Mouse (Mus musculus) stomach, postnatal 0 days (tissue): ENCODE data around the gene Esrp2. TPM values are rescaled to one million over a fixed set of nuclear protein-coding genes. Genes with fewer than 3 reads are reported as not detected.

Experiments
- ATAC-seq: fragments of 200-750 bp; cut with Nextera tagmentation; 2 replicates; pipeline ENCODE4 v1.8.0; 2017; ENCODE audit not compliant: low FRiP score, low TSS enrichment
- DNase-seq: peaks from one replicate; pipeline ENCODE4 v3.0.0-alpha.2; 2016; ENCODE audit warnings: low spot score
- H3K27ac ChIP-seq: fragments of 300-500 bp; sonication (generic); replicated peaks from 2 replicates; pipeline ENCODE4 v1.5.1; 2014; ENCODE audit warnings: mild to moderate bottlenecking, control low read depth
- H3K27me3 ChIP-seq: fragments of 300-500 bp; sonication (generic); 2 replicates; pipeline ENCODE4 v1.6.1; 2014; ENCODE audit warnings: low read length; ENCODE audit not compliant: control insufficient read depth, insufficient read depth
- H3K36me3 ChIP-seq: fragments of 300-500 bp; sonication (generic); 2 replicates; pipeline ENCODE4 v1.6.1; 2014; ENCODE audit warnings: low read length, mixed read lengths; ENCODE audit not compliant: control insufficient read depth, insufficient read depth
- H3K4me1 ChIP-seq: fragments of 300-500 bp; sonication (generic); replicated peaks from 2 replicates; pipeline ENCODE4 v1.6.1; 2014; ENCODE audit warnings: antibody characterized with exemption; ENCODE audit not compliant: control insufficient read depth, insufficient read depth
- H3K4me2 ChIP-seq: fragments of 300-500 bp; sonication (generic); replicated peaks from 2 replicates; pipeline ENCODE4 v1.6.1; 2014; ENCODE audit warnings: low read depth, mild to moderate bottlenecking, control low read depth, moderate library complexity
- H3K4me3 ChIP-seq: fragments of 300-500 bp; sonication (generic); 2 replicates; pipeline ENCODE4 v1.5.1; 2014; ENCODE audit warnings: low read depth, low read length, control low read depth
- H3K9ac ChIP-seq: fragments of 300-500 bp; sonication (generic); 2 replicates; pipeline ENCODE4 v1.6.1; 2014; ENCODE audit warnings: mild to moderate bottlenecking, low read length, control low read depth, mixed read lengths
- H3K9me3 ChIP-seq: fragments of 300-500 bp; sonication (generic); 2 replicates; pipeline ENCODE4 v1.6.1; 2016; ENCODE audit warnings: low read length; ENCODE audit not compliant: control insufficient read depth
- CTCF ChIP-seq: IDR thresholded peaks from 2 replicates; pipeline ENCODE4 v1.5.1; 2016; ENCODE audit warnings: antibody characterized with exemption, low read depth, mild to moderate bottlenecking, moderate library complexity
- EP300 ChIP-seq: optimal IDR thresholded peaks from 2 replicates; pipeline ENCODE3; 2016; ENCODE audit warnings: antibody characterized with exemption
- WGBS: fragments of 180-500 bp; shearing (Covaris S2); extraction: QIAGEN DNeasy Blood & Tissue Kit; methylation state at CpG from one replicate; pipeline ENCODE4 v1.1.7; 2014; 5-methylcytosine and 5-hydroxymethylcytosine counted together
- polyA plus RNA-seq: library from polyadenylated mRNA; unstranded; fragments of >200 nt; fragmentation: Nextera tagmentation; extraction: Ambion mirVana; gene quantifications from 2 replicates; pipeline ENCODE4 v1.2.1, GENCODE M21; 2015

Gene Esrp2
- polyA plus RNA-seq, 1 experiment from 2014 or later, result 38.9 TPM

- TF ChIP-seq CTCF (no peak), EP300 (no peak)
- ATAC-seq (peak; percentile 35), DNase-seq (peak; percentile 83)
- no peaks in the 10 kb centered on the region for H3K9me3 ChIP-seq
- H3K27ac ChIP-seq, result peak overlapping the region; percentile 95
- peak overlapping the region; percentile 81 for H3K9ac ChIP-seq
- peak overlapping the region; percentile 62 for H3K4me3 ChIP-seq
- 13% methylated on average over 19 of the region's 19 CpGs for WGBS
- peaks cover 10% of the 10 kb centered on the region for H3K36me3 ChIP-seq
- peak overlapping the region; percentile 78 for H3K4me2 ChIP-seq
- H3K27me3 ChIP-seq, result peaks cover 2% of the 10 kb centered on the region; the same call in 1 of the 2 replicates
- H3K4me1 ChIP-seq, result no peaks in the 10 kb centered on the region
Observed at GRCm38 (mm10) chr8:106135672-106136071, 1.1 kb downstream of the Esrp2 start.

GRCm38 (mm10) chr8:106134751-106135571 is 1.8 kb downstream of the Esrp2 start:
- DNase-seq (peak; percentile 98), ATAC-seq (peak; percentile 87)
- H3K9me3 ChIP-seq, result no peaks in the 10 kb centered on the region
- peak; percentile 95 for TF ChIP-seq EP300
- 0 out of 2 replicates have a peak, but pooled peaks have one; percentile 4 for TF ChIP-seq CTCF
- peaks cover 13% of the 10 kb centered on the region for H3K36me3 ChIP-seq
- H3K27me3 ChIP-seq, result peaks cover 2% of the 10 kb centered on the region; the same call in 1 of the 2 replicates
- no peaks in the 10 kb centered on the region for H3K4me1 ChIP-seq
- H3K9ac ChIP-seq, result peak overlapping the region; percentile 81
- 19% methylated on average over 14 of the region's 14 CpGs for WGBS
- H3K4me3 ChIP-seq, result peak overlapping the region; percentile 62
- H3K4me2 ChIP-seq, result peak overlapping the region; percentile 78
- peak overlapping the region; percentile 95 for H3K27ac ChIP-seq

GRCm38 (mm10) chr8:106133946-106134345 is 2.8 kb downstream of the Esrp2 start:
- Histone ChIP-seq H3K9ac (no peak overlapping the region), H3K4me1 (no peaks in the 10 kb centered on the region), H3K4me2 (peak overlapping the region; percentile 45), H3K27ac (peak overlapping the region; percentile 95; the same call in 1 of the 2 replicates), H3K9me3 (no peaks in the 10 kb centered on the region), H3K4me3 (no peak overlapping the region), H3K36me3 (peaks cover 15% of the 10 kb centered on the region), H3K27me3 (peaks cover 2% of the 10 kb centered on the region; the same call in 1 of the 2 replicates)
- ATAC-seq (no peak), DNase-seq (no peak)
- TF ChIP-seq EP300 (no peak), CTCF (no peak)
- WGBS, result 68% methylated on average over 6 of the region's 6 CpGs

- H3K4me3 ChIP-seq, result no peak overlapping the region
- 0 out of 2 replicates have a peak overlapping the region, but pooled peaks have one; percentile 14 for H3K4me2 ChIP-seq
Observed at GRCm38 (mm10) chr8:106133526-106133925, 3.2 kb downstream of the Esrp2 start.

GRCm38 (mm10) chr8:106132356-106132755 is 4.4 kb downstream of the Esrp2 start:
- Histone ChIP-seq H3K4me1 (no peaks in the 10 kb centered on the region), H3K9me3 (no peaks in the 10 kb centered on the region), H3K27me3 (peaks cover 2% of the 10 kb centered on the region; the same call in 1 of the 2 replicates), H3K4me2 (no peak overlapping the region), H3K9ac (no peak overlapping the region), H3K27ac (no peak overlapping the region), H3K4me3 (no peak overlapping the region), H3K36me3 (peaks cover 15% of the 10 kb centered on the region)
- ATAC-seq (no peak), DNase-seq (no peak)
- WGBS, result 88% methylated on average over 11 of the region's 11 CpGs
- TF ChIP-seq EP300 (no peak), CTCF (no peak)

More at GRCm38 (mm10) chr8:106133526-106133925, 3.2 kb downstream of the Esrp2 start:
- Histone ChIP-seq H3K27ac (peak overlapping the region; percentile 95; the same call in 1 of the 2 replicates), H3K9ac (no peak overlapping the region), H3K36me3 (peaks cover 15% of the 10 kb centered on the region), H3K4me1 (no peaks in the 10 kb centered on the region), H3K27me3 (peaks cover 2% of the 10 kb centered on the region; the same call in 1 of the 2 replicates), H3K9me3 (no peaks in the 10 kb centered on the region)
- DNase-seq (peak; percentile 55), ATAC-seq (no peak)
- TF ChIP-seq EP300 (no peak), CTCF (no peak)
- WGBS, result 54% methylated on average over 13 of the region's 13 CpGs
